Mouse (Mus musculus) heart, embryonic 11.5 days (tissue): ENCODE measurements around the gene Zfp568. TPM values are rescaled to one million over a fixed set of nuclear protein-coding genes. Genes with fewer than 3 reads are reported as not detected.

Experiments used
- polyA plus RNA-seq: library from polyadenylated mRNA; unstranded; fragments of >200 nt; fragmentation: Nextera tagmentation; extraction: Ambion mirVana; gene quantifications from 2 replicates; pipeline ENCODE4 v1.2.1, GENCODE M21; 2014

Gene Zfp568
- polyA plus RNA-seq, 1 experiment from 2014 or later, result 30.4 TPM

Other genes starting within 250 kb of the Zfp568 start
- 8.7 and 8.8 TPM in 2 replicates for gene Zfp84, start 215.4 kb upstream of the Zfp568 start, polyA plus RNA-seq
- 5.3 and 5.6 TPM in 2 replicates for gene Zfp30, start 200.0 kb upstream of the Zfp568 start, polyA plus RNA-seq
- gene Zfp790, start 167.8 kb upstream of the Zfp568 start, polyA plus RNA-seq, result 8.9 and 13.3 TPM in 2 replicates
- 2.8 and 4.7 TPM in 2 replicates for gene Zfp940, start 130.3 kb upstream of the Zfp568 start, polyA plus RNA-seq
- 3.8 and 4.1 TPM in 2 replicates for gene Zfp420, start 124.0 kb upstream of the Zfp568 start, polyA plus RNA-seq
- 9.3 and 9.4 TPM in 2 replicates for gene Zfp27, start 77.4 kb upstream of the Zfp568 start, polyA plus RNA-seq
- gene Zfp383, start 75.7 kb upstream of the Zfp568 start, polyA plus RNA-seq, result 4.1 and 6.2 TPM in 2 replicates
- 7.0 and 10.0 TPM in 2 replicates for gene Zfp74, start 29.9 kb upstream of the Zfp568 start, polyA plus RNA-seq
- 3.1 and 3.8 TPM in 2 replicates for gene Zfp14, start 67.4 kb downstream of the Zfp568 start, polyA plus RNA-seq
- gene Zfp82, start 88.9 kb downstream of the Zfp568 start, polyA plus RNA-seq, result 4.1 TPM in 2 replicates
- gene Gm26920, start 106.5 kb downstream of the Zfp568 start, polyA plus RNA-seq, result 0.26 and 0.96 TPM in 2 replicates
- gene Zfp566, start 106.6 kb downstream of the Zfp568 start, polyA plus RNA-seq, result 7.4 and 8.1 TPM in 2 replicates
- 87.2 and 96.0 TPM in 2 replicates for gene Zfp260, start 110.8 kb downstream of the Zfp568 start, polyA plus RNA-seq
- gene Zfp382, start 138.0 kb downstream of the Zfp568 start, polyA plus RNA-seq, result 5.3 and 5.8 TPM in 2 replicates
- gene Zfp146, start 185.8 kb downstream of the Zfp568 start, polyA plus RNA-seq, result 6.6 and 10.4 TPM in 2 replicates
- 309 and 324 TPM in 2 replicates for gene Cox7a1, start 200.2 kb downstream of the Zfp568 start, polyA plus RNA-seq
- 64.6 and 71.7 TPM in 2 replicates for gene Capns1, start 214.9 kb downstream of the Zfp568 start, polyA plus RNA-seq
- 120 and 126 TPM in 2 replicates for gene Polr2i, start 248.0 kb downstream of the Zfp568 start, polyA plus RNA-seq
- 184 and 185 TPM in 2 replicates for gene Tbcb, start 248.3 kb downstream of the Zfp568 start, polyA plus RNA-seq